Mouse (Mus musculus): Measurements from ENCODE around the gene Casp9. TPM values are rescaled to one million over a fixed set of nuclear protein-coding genes. Genes with fewer than 3 reads are reported as not detected.
"Not testable (repeated sequence)": the region's sequence is repeated elsewhere in the genome, so short reads cannot be mapped to it uniquely, and the experiment has no call there.

Gene Casp9
- polyA plus RNA-seq, 1 experiment, result 35.1 TPM

DNA sequence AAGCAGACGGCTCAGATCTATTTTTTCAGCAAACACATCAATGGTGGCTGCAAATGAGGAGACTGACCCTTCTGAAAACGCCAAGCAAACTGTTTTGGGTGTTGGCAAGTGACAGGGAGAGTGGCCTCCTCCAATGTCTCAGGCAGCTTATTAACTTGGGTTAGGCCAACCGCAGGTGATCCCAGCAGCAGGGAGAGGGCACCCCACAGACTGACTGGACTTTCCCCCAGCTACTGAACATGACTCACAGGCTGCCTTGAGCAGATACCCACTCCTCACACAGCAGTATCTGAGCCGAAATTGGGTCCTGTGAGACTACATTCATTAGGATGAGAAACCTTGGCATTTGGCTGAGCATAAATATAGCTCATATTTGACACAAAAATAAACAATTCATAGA is 32.5 kb upstream of the Casp9 start:
- H3K4me3 ChIP-seq (ENCODE audit: insufficient read depth, low read length), result no peak overlapping the region

GRCm38 (mm10) chr4:141762102-141762598 is 31.3 kb upstream of the Casp9 start:
- H3K4me3 ChIP-seq (ENCODE audit: insufficient read depth, low read length), result no peak overlapping the region
- H3K4me1 ChIP-seq (ENCODE audit: control insufficient read depth, insufficient read depth, low read length), result peaks cover 26% of the 10 kb centered on the region
- no peak overlapping the region for H3K27ac ChIP-seq (ENCODE audit: insufficient read depth, low read depth, low read length)
- no peak; the same call in 1 of the 2 replicates for TF ChIP-seq CTCF (IDR thresholded peaks at IDR 0.05; ENCODE audit: low read depth, low read length)
- TF ChIP-seq POLR2A (IDR thresholded peaks at IDR 0.05; ENCODE audit: borderline replicate concordance, low read depth, low read length), result no peak

More for the DNA sequence above, 32.5 kb upstream of the Casp9 start:
- H3K4me1 ChIP-seq (ENCODE audit: control insufficient read depth, insufficient read depth, low read length), result peaks cover 22% of the 10 kb centered on the region
- no peak overlapping the region for H3K27ac ChIP-seq (ENCODE audit: insufficient read depth, low read depth, low read length)
- no peak for TF ChIP-seq POLR2A (IDR thresholded peaks at IDR 0.05; ENCODE audit: borderline replicate concordance, low read depth, low read length)
- TF ChIP-seq CTCF (IDR thresholded peaks at IDR 0.05; ENCODE audit: low read depth, low read length), result no peak

- Histone ChIP-seq H3K4me1 (ENCODE audit: control insufficient read depth, insufficient read depth, low read length) (peaks cover 39% of the 10 kb centered on the region), H3K27ac (ENCODE audit: insufficient read depth, low read depth, low read length) (no peak overlapping the region), H3K4me3 (ENCODE audit: insufficient read depth, low read length) (no peak overlapping the region)
- TF ChIP-seq CTCF (IDR thresholded peaks at IDR 0.05; ENCODE audit: low read depth, low read length) (no peak), POLR2A (IDR thresholded peaks at IDR 0.05; ENCODE audit: borderline replicate concordance, low read depth, low read length) (no peak)
These were observed 29.9 kb upstream of the Casp9 start for GRCm38 (mm10) chr4:141763476-141763875.

- Histone ChIP-seq H3K4me3 (ENCODE audit: insufficient read depth, low read length) (no peak overlapping the region), H3K4me1 (ENCODE audit: control insufficient read depth, insufficient read depth, low read length) (peaks cover 40% of the 10 kb centered on the region), H3K27ac (ENCODE audit: insufficient read depth, low read depth, low read length) (peak overlapping the region; percentile 16; the same call in 1 of the 2 replicates)
- TF ChIP-seq POLR2A (IDR thresholded peaks at IDR 0.05; ENCODE audit: borderline replicate concordance, low read depth, low read length) (no peak), CTCF (IDR thresholded peaks at IDR 0.05; ENCODE audit: low read depth, low read length) (no peak)
These were observed 28.4 kb upstream of the Casp9 start for GRCm38 (mm10) chr4:141765008-141765407.

DNA sequence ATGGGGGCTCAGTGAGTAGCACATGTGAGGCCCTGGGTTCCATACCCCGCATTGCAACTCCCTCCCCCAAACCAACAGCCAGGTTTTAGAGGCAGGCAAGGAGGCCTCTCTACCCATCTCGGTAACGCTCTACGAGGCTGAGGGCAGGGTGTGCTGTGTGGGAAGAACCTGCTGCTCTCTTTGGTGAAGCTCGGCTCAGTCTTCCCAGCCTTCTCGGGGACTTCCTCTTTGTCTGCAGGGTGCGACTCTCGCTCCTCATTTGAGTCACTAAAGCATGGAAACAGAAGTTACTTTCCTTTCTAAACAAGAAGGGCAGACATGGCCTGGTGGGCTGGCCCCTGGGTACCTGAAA is 27.1 kb upstream of the Casp9 start:
- peak overlapping the region; percentile 50 for H3K4me3 ChIP-seq (ENCODE audit: insufficient read depth, low read length)
- peak overlapping the region; percentile 94 for H3K27ac ChIP-seq (ENCODE audit: insufficient read depth, low read depth, low read length)
- TF ChIP-seq CTCF (IDR thresholded peaks at IDR 0.05; ENCODE audit: low read depth, low read length) (no peak), POLR2A (IDR thresholded peaks at IDR 0.05; ENCODE audit: borderline replicate concordance, low read depth, low read length) (no peak)
- H3K4me1 ChIP-seq (ENCODE audit: control insufficient read depth, insufficient read depth, low read length), result peaks cover 40% of the 10 kb centered on the region

GRCm38 (mm10) chr4:141766668-141767352 is 26.6 kb upstream of the Casp9 start:
- H3K4me3 ChIP-seq (ENCODE audit: insufficient read depth, low read length), result peak overlapping the region; percentile 50
- H3K27ac ChIP-seq (ENCODE audit: insufficient read depth, low read depth, low read length), result peak overlapping the region; percentile 94
- TF ChIP-seq POLR2A (IDR thresholded peaks at IDR 0.05; ENCODE audit: borderline replicate concordance, low read depth, low read length), result no peak
- no peak for TF ChIP-seq CTCF (IDR thresholded peaks at IDR 0.05; ENCODE audit: low read depth, low read length)
- H3K4me1 ChIP-seq (ENCODE audit: control insufficient read depth, insufficient read depth, low read length), result peaks cover 36% of the 10 kb centered on the region

DNA sequence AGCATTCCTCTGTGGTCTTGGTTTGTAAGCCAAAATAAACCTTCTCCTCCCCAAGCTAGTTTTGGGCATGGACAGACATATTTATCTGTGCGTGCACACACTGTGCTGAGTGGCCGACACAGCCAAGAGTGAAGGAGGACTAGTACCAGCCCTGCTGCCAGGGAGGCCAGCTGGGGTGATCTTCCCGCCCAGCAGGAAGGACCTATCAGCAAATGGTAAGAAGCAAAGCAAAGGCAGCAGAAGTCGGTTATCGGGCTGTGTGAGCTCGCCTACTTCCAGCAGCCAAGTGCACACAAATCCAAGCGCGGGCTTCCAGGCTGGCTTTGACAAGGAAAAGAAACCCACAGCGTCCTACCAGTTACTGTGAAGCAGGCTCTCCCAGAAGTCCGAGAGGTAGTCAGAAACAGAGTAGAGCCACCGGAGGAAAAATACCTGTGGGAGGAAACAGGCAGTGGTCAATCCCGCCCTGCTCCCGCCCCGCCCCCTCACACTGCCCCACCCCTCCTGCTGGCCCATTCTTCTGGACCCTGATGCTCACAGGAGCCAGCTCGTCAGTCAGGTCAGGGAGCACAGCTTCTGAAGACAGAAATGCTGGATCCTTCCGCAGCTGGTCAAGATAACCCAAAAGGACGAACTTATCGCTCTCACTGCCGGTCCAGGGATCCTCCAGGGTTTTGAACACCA is 25.9 kb upstream of the Casp9 start:
- TF ChIP-seq POLR2A (IDR thresholded peaks at IDR 0.05; ENCODE audit: borderline replicate concordance, low read depth, low read length) (no peak), CTCF (IDR thresholded peaks at IDR 0.05; ENCODE audit: low read depth, low read length) (no peak)
- Histone ChIP-seq H3K4me1 (ENCODE audit: control insufficient read depth, insufficient read depth, low read length) (peaks cover 30% of the 10 kb centered on the region), H3K4me3 (ENCODE audit: insufficient read depth, low read length) (peak overlapping the region; percentile 50), H3K27ac (ENCODE audit: insufficient read depth, low read depth, low read length) (peak overlapping the region; percentile 94)

DNA sequence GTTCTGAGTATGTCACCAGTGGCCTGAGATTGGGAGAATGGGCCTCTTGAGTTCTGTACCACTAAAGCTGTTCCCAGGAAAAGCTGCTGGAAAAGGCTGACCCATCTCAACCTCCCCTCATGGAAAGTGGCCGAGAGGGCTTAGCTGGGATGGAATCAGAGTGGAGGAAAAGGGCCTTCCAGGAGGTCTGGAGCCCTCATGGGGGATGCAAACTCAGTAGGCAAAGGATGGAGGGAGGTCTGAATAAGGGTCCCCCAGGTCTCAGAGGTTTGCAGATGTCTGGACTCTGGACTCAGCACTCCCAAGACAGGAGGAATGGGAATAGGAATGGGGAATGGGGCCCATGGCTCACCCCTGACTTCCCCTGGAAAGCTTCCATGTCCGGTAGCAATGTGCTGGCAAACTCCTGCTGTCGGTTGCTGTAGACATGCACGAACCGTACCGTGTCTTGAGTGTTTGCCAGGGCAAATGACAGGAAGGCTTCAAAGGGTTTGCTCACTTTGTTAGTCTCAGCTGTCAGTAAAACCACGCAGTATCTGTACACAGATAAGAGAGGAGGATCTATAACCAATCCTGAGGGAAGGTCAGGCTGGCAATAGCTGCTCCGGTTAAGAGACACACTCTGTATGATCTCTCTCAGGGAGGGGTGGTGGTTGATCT is 23.8 kb upstream of the Casp9 start:
- Histone ChIP-seq H3K4me1 (ENCODE audit: control insufficient read depth, insufficient read depth, low read length) (peaks cover 28% of the 10 kb centered on the region), H3K4me3 (ENCODE audit: insufficient read depth, low read length) (no peak overlapping the region), H3K27ac (ENCODE audit: insufficient read depth, low read depth, low read length) (no peak overlapping the region)
- TF ChIP-seq CTCF (IDR thresholded peaks at IDR 0.05; ENCODE audit: low read depth, low read length) (no peak), POLR2A (IDR thresholded peaks at IDR 0.05; ENCODE audit: borderline replicate concordance, low read depth, low read length) (no peak)

DNA sequence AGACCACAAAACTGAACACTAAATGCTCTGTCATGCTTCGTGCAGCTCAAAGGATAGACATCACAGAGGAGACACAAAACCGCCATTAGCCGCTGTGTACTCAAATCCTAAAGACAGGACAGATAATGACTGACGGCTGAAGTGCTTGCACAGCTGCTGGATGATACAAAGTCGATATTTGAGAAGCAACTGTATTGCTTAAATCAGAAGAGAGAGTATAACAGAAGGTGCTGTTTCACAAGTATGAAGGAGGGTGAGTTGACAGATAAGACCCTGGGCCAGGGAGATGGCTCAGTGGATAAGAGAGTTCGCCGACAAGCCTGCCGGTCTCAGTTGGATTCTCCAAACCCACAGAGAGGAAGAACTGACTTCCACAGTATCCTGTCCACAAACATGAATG is 21.6 kb upstream of the Casp9 start:
- Histone ChIP-seq H3K27ac (ENCODE audit: insufficient read depth, low read depth, low read length) (no peak overlapping the region), H3K4me1 (ENCODE audit: control insufficient read depth, insufficient read depth, low read length) (peaks cover 16% of the 10 kb centered on the region), H3K4me3 (ENCODE audit: insufficient read depth, low read length) (no peak overlapping the region)
- TF ChIP-seq CTCF (IDR thresholded peaks at IDR 0.05; ENCODE audit: low read depth, low read length) (no peak), POLR2A (IDR thresholded peaks at IDR 0.05; ENCODE audit: borderline replicate concordance, low read depth, low read length) (no peak)

DNA sequence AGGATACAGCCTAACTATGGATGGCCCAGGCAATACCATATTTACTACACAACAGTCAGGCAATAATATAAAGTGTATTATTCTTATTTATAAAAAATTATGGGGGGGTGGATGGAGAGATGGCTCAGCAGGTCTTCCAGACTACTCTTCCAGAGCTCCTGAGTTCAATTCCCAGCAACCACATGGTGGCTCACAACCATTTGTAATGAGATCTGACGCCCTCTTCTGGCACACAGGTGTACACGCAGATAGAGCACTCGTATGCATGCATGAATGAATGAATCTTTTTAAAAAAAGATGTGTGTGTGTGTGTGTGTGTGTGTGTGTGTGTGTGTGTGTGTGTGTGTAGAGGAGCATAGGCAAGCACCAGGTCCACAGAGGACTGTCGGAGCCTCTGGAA is 20.4 kb upstream of the Casp9 start:
- not testable (repeated sequence) for H3K4me1 ChIP-seq (ENCODE audit: control insufficient read depth, insufficient read depth, low read length); H3K27ac ChIP-seq (ENCODE audit: insufficient read depth, low read depth, low read length); H3K4me3 ChIP-seq (ENCODE audit: insufficient read depth, low read length)
